Mouse (Mus musculus): ENCODE results near the gene Gm42372. TPM values are rescaled to one million over a fixed set of nuclear protein-coding genes. Genes with fewer than 3 reads are reported as not detected.

Gm42372 gene
- total and polyA plus RNA-seq, 3 experiments = 0.42 TPM; not detected in 2

DNA sequence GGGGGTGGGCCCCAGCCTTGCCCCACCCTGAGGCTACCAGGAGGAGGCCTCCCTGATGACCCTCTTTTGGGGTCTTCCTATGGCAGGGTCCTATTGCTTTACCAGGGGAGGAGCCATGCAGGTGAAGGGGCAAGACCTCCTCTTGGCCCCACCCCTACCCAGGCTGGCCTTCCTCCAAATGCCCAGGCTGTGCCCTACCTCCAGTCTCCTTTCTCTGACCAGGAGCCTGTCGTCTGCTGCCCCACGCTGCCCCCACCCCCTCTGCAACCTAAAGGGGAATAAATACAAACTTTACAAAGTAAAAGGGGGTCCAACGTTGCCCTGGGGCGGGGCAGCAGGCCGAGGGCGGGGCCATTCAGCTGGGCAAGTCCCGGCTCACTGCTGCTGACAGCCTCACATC lies 21.8 kb downstream of the Gm42372 start:
- no peak for DNase-seq (ENCODE audit: low read depth, low spot score)
- H3K9me3 ChIP-seq (replicated peaks; ENCODE audit: insufficient read depth, low read length) = no peaks in the 10 kb centered on the region
- H3K4me3 ChIP-seq (ENCODE audit: control insufficient read depth in 1 of 2, insufficient read depth in 1 of 2, low read depth in 2 of 2, low read length in 2 of 2) = no peak overlapping the region
- peaks cover 5 to 6% of the 10 kb centered on the region in 2 experiments; a peak in 3 of 4 replicates for H3K36me3 ChIP-seq (ENCODE audit: control insufficient read depth in 1 of 2, insufficient read depth in 2 of 2, low read length in 2 of 2)
- H3K9ac ChIP-seq (ENCODE audit: control insufficient read depth, low read depth, low read length, poor library complexity, severe bottlenecking) = no peak overlapping the region
- no peak overlapping the region for H3K27ac ChIP-seq (ENCODE audit: control insufficient read depth, low read depth, low read length)
- peaks cover 2 to 4% of the 10 kb centered on the region in 2 experiments; a peak in 2 of 4 replicates for H3K4me1 ChIP-seq (ENCODE audit: control insufficient read depth in 1 of 2, insufficient read depth in 2 of 2, low read length in 2 of 2)
- TF ChIP-seq MAFK (IDR thresholded peaks at IDR 0.05; ENCODE audit: borderline replicate concordance, low read depth, low read length) = no peak
- TF ChIP-seq ETS1 (IDR thresholded peaks at IDR 0.05; ENCODE audit: low read depth, low read length) = no peak
- no peak for TF ChIP-seq ELF1 (IDR thresholded peaks at IDR 0.05; ENCODE audit: low read depth, low read length)
- no peak for TF ChIP-seq ZMIZ1 (IDR thresholded peaks at IDR 0.05; ENCODE audit: low read depth, low read length)
- no peak for TF ChIP-seq JUND (IDR thresholded peaks at IDR 0.05; ENCODE audit: low read depth, low read length)
- TF ChIP-seq CHD1 (IDR thresholded peaks at IDR 0.05; ENCODE audit: low read depth, low read length) = no peak
- no peaks in the 10 kb centered on the region for H3K27me3 ChIP-seq (ENCODE audit: control insufficient read depth in 1 of 2, insufficient read depth in 2 of 2, low read length in 2 of 2)
- no peaks in the 10 kb centered on the region for H3K79me2 ChIP-seq (ENCODE audit: control insufficient read depth, insufficient read depth, low read length, poor library complexity)

DNA sequence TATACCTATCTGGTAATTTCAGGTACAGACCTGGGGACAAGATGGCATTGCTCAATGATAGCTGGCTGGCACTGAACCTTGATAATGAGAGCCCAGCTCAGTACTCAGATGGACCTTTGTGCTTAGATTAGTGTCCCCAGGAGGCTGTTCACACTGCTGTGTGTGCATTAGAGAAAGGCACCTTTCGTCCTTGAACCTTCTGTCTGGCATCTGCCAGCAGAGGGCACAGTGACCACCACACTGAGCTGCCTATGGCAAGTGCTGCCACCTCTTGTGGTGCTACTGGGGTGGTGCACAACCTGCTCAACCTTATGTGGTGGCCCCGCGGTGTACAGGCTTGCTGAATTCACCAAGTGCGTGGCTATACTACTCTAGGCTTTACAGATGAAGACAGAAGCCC lies 24.4 kb downstream of the Gm42372 start:
- Histone ChIP-seq H3K4me1 (ENCODE audit: control insufficient read depth in 1 of 2, insufficient read depth in 2 of 2, low read length in 2 of 2) (peaks cover 2 to 4% of the 10 kb centered on the region in 2 experiments; a peak in 2 of 4 replicates), H3K9ac (ENCODE audit: control insufficient read depth, low read depth, low read length, poor library complexity, severe bottlenecking) (no peak overlapping the region), H3K27me3 (ENCODE audit: control insufficient read depth in 1 of 2, insufficient read depth in 2 of 2, low read length in 2 of 2) (no peaks in the 10 kb centered on the region), H3K36me3 (ENCODE audit: control insufficient read depth in 1 of 2, insufficient read depth in 2 of 2, low read length in 2 of 2) (peaks cover 5 to 8% of the 10 kb centered on the region in 2 experiments; a peak in 3 of 4 replicates), H3K9me3 (replicated peaks; ENCODE audit: insufficient read depth, low read length) (no peaks in the 10 kb centered on the region), H3K79me2 (ENCODE audit: control insufficient read depth, insufficient read depth, low read length, poor library complexity) (no peaks in the 10 kb centered on the region), H3K27ac (ENCODE audit: control insufficient read depth, low read depth, low read length) (no peak overlapping the region), H3K4me3 (ENCODE audit: control insufficient read depth in 1 of 2, insufficient read depth in 1 of 2, low read depth in 2 of 2, low read length in 2 of 2) (no peak overlapping the region)
- DNase-seq (ENCODE audit: low read depth, low spot score) = peak; percentile 34
- TF ChIP-seq CTCF (IDR thresholded peaks at IDR 0.05 in 2 of 3, conservative IDR thresholded peaks at IDR 0.05 in 1 of 3; ENCODE audit: control insufficient read depth in 1 of 3, insufficient read depth in 1 of 3, low read depth in 2 of 3, low read length in 3 of 3, poor library complexity in 1 of 3, severe bottlenecking in 1 of 3) (peak; percentile 28 to 74 (median 51); a peak in 5 of 6 replicates), MXI1 (IDR thresholded peaks at IDR 0.05; ENCODE audit: low read depth, low read length) (no peak), GATA1 (IDR thresholded peaks at IDR 0.05; ENCODE audit: low read depth, low read length) (no peak), HCFC1 (IDR thresholded peaks at IDR 0.05; ENCODE audit: low read depth, low read length) (no peak), RAD21 (IDR thresholded peaks at IDR 0.05; ENCODE audit: low read depth, low read length) (peak; percentile 17), MYB (IDR thresholded peaks at IDR 0.05; ENCODE audit: low read depth, low read length) (no peak), GABPA (IDR thresholded peaks at IDR 0.05; ENCODE audit: low read depth, low read length) (no peak), ELF1 (IDR thresholded peaks at IDR 0.05; ENCODE audit: low read depth, low read length) (no peak), MAFK (IDR thresholded peaks at IDR 0.05; ENCODE audit: borderline replicate concordance, low read depth, low read length) (no peak), MYC (IDR thresholded peaks at IDR 0.05; ENCODE audit: low read depth, low read length) (no peak), POLR2AphosphoS2 (IDR thresholded peaks at IDR 0.05; ENCODE audit: low read length) (no peak), NRF1 (IDR thresholded peaks at IDR 0.05; ENCODE audit: insufficient read depth, low read depth, low read length, poor library complexity, severe bottlenecking) (no peak), SMC3 (IDR thresholded peaks at IDR 0.05; ENCODE audit: low read depth, low read length) (peak; percentile 62)

All from MEL (cell line).